Mouse (Mus musculus) lung, embryonic 16.5 days (tissue): ENCODE results near the gene AC129217.1. TPM values are rescaled to one million over a fixed set of nuclear protein-coding genes. Genes with fewer than 3 reads are reported as not detected.
A peak's percentile ranks its signal among the peaks of the same experiment; 100 is the strongest.
"Not testable (repeated sequence)": the region's sequence is repeated elsewhere in the genome, so short reads cannot be mapped to it uniquely, and the experiment has no call there.

ENCODE experiments used
- ATAC-seq: fragments of 200-750 bp; cut with Nextera tagmentation; 2 replicates; pipeline ENCODE4 v1.8.0; 2017; ENCODE audit warnings: low read depth, mild to moderate bottlenecking, moderate library complexity
- H3K27ac ChIP-seq: fragments of 300-500 bp; sonication (generic); 2 replicates; pipeline ENCODE4 v1.5.1; 2014; ENCODE audit warnings: mild to moderate bottlenecking, control low read depth, low read length
- H3K27me3 ChIP-seq: fragments of 300-500 bp; sonication (generic); 2 replicates; pipeline ENCODE4 v1.6.1; 2014; ENCODE audit warnings: low read depth, low read length, mixed read lengths; ENCODE audit not compliant: control insufficient read depth, insufficient read depth
- H3K36me3 ChIP-seq: fragments of 300-500 bp; sonication (generic); 2 replicates; pipeline ENCODE4 v1.6.1; 2014; ENCODE audit warnings: low read length; ENCODE audit not compliant: control insufficient read depth, insufficient read depth
- H3K4me1 ChIP-seq: fragments of 300-500 bp; sonication (generic); replicated peaks from 2 replicates; pipeline ENCODE4 v1.6.1; 2014; ENCODE audit warnings: low read length, mixed read lengths; ENCODE audit not compliant: control insufficient read depth, insufficient read depth
- H3K4me2 ChIP-seq: fragments of 300-500 bp; sonication (generic); 2 replicates; pipeline ENCODE4 v1.6.1; 2014; ENCODE audit warnings: low read depth, low read length, control low read depth
- H3K4me3 ChIP-seq: fragments of 300-500 bp; sonication (generic); 2 replicates; pipeline ENCODE4 v1.5.1; 2014; ENCODE audit warnings: mild to moderate bottlenecking, low read length, control low read depth
- H3K9ac ChIP-seq: fragments of 300-500 bp; sonication (generic); 2 replicates; pipeline ENCODE4 v1.6.1; 2014; ENCODE audit warnings: low read length, control low read depth
- H3K9me3 ChIP-seq: fragments of 300-500 bp; sonication (generic); 2 replicates; pipeline ENCODE4 v1.6.1; 2016; ENCODE audit warnings: low read length; ENCODE audit not compliant: control insufficient read depth
- WGBS: fragments of 180-500 bp; shearing (Covaris S2); extraction: QIAGEN DNeasy Blood & Tissue Kit; methylation state at CpG from one replicate; pipeline ENCODE4 v1.1.7; 2014; 5-methylcytosine and 5-hydroxymethylcytosine counted together
- polyA plus RNA-seq: library from polyadenylated mRNA; unstranded; fragments of >200 nt; fragmentation: Nextera tagmentation; extraction: Ambion mirVana; gene quantifications from 2 replicates; pipeline ENCODE4 v1.2.1, GENCODE M21; 2015

The AC129217.1 gene
- polyA plus RNA-seq, 1 experiment from 2014 or later, result not detected

DNA sequence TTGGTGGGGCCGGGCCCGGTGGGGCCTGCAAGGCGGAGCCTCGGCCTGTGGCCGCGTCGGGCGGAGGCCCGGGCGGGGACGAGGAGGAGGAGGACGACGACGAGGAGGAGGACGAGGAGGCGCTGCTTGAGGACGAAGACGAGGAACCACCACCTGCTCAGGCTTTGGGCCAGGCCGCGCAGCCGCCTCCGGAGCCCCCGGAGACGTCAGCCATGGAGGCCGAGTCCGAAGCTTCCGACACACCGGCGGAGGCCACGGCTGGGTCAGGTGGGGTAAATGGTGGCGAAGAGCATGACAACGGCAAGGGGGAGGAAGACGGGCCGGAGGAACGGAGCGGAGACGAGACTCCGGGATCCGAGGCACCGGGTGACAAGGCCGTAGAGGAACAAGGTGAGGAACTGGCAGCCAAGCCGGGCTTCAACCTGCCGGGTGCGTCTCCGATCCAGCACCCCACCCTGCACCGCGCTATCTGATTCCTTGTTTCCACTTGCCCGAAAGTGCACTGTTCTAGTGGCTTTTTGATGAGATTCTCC lies 9.1 kb upstream of the AC129217.1 start:
- H3K27me3 ChIP-seq, result no peaks in the 10 kb centered on the region
- peak overlapping the region; percentile 99 for H3K27ac ChIP-seq
- H3K4me2 ChIP-seq, result peak overlapping the region; percentile 90
- peaks cover 28% of the 10 kb centered on the region for H3K4me1 ChIP-seq
- peak; percentile 13 for ATAC-seq
- H3K4me3 ChIP-seq, result peak overlapping the region; percentile 100
- H3K9me3 ChIP-seq, result no peaks in the 10 kb centered on the region
- peaks cover 24% of the 10 kb centered on the region for H3K36me3 ChIP-seq
- peak overlapping the region; percentile 98 for H3K9ac ChIP-seq
- WGBS, result under 1% methylated on average over 48 of the region's 48 CpGs

DNA sequence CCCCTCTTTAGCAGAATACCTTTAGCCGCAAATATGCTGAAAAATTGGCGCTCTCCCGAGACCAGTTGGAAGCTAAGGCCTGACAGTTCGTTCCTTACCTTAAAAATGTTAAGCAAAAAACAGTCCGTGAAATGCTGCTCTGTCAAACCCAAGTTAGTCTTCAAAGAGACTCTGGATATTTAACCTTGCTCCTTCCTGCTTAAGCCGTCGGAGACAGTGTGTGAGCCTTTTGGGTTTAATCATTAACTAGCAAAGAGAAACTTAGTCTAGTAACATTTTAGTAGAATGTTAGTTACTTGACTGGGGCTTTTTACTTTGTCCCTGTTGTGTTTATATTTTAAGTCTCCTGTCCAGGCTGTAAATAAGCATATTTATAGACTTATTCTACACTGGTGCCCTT lies 8.4 kb upstream of the AC129217.1 start:
- H3K4me1 ChIP-seq, result peaks cover 28% of the 10 kb centered on the region
- peak overlapping the region; percentile 100 for H3K4me3 ChIP-seq
- ATAC-seq, result no peak
- 2% methylated on average over 7 of the region's 7 CpGs for WGBS
- H3K9me3 ChIP-seq, result no peaks in the 10 kb centered on the region
- peaks cover 29% of the 10 kb centered on the region for H3K36me3 ChIP-seq
- peak overlapping the region; percentile 99 for H3K27ac ChIP-seq
- H3K4me2 ChIP-seq, result peak overlapping the region; percentile 90
- no peaks in the 10 kb centered on the region for H3K27me3 ChIP-seq
- H3K9ac ChIP-seq, result peak overlapping the region; percentile 98

GRCm38 (mm10) chr19:8822696-8823095 lies 6.9 kb upstream of the AC129217.1 start:
- Histone ChIP-seq H3K9ac (no peak overlapping the region), H3K36me3 (peaks cover 42% of the 10 kb centered on the region), H3K4me2 (peak overlapping the region; percentile 90), H3K27me3 (no peaks in the 10 kb centered on the region), H3K4me1 (peaks cover 17% of the 10 kb centered on the region), H3K4me3 (peak overlapping the region; percentile 13; the same call in 1 of the 2 replicates), H3K27ac (no peak overlapping the region), H3K9me3 (no peaks in the 10 kb centered on the region)
- ATAC-seq, result no peak
- WGBS, result 63% methylated on average over 8 of the region's 8 CpGs

DNA sequence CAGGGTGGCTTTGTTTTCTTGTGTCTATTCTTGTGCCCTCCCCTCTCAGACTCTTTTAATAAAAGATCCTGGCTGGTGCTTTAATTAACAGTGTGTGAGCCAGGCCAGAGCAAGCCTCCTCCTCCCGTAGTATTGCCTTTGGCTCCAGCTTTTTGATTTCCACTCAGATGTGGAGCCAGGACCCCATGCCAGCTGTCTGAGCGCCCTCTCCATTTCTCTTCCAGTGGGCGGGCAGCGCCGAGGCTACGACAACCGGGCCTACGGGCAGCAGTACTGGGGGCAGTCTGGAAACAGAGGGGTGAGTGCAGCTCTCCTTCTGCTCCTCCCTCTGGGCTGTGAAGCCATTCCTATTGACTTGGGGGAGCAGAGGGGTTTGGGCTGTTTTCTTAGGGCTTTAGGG lies 1.1 kb downstream of the AC129217.1 start:
- no peaks in the 10 kb centered on the region for H3K9me3 ChIP-seq

DNA sequence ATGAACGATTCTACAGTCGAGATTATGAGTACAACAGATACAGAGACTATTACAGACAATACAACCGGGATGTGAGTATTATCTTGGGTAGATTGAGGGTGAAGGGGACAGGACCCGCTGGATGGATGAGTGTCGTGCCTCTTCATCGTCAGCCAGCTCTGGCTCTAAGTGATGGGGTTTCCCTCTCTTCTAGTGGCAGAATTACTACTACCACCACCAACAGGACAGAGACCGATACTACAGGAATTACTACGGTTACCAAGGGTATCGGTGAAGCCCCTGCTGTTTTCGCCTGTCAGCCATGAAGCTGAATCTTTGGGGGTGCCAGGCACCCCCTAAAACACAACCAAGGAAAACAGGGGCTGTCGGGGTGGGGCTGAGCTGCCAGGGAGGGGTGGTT lies 1.7 kb downstream of the AC129217.1 start:
- no peak for ATAC-seq
- Histone ChIP-seq H3K36me3 (peaks cover 77% of the 10 kb centered on the region), H3K27ac (no peak overlapping the region), H3K4me3 (no peak overlapping the region), H3K9me3 (no peaks in the 10 kb centered on the region), H3K4me1 (no peaks in the 10 kb centered on the region), H3K9ac (no peak overlapping the region), H3K27me3 (no peaks in the 10 kb centered on the region), H3K4me2 (no peak overlapping the region)
- 80% methylated on average over 11 of the region's 11 CpGs for WGBS

More for the DNA sequence above, 1.1 kb downstream of the AC129217.1 start:
- Histone ChIP-seq H3K27me3 (no peaks in the 10 kb centered on the region), H3K9ac (no peak overlapping the region), H3K4me1 (no peaks in the 10 kb centered on the region), H3K36me3 (peaks cover 83% of the 10 kb centered on the region), H3K4me3 (no peak overlapping the region), H3K27ac (no peak overlapping the region), H3K4me2 (no peak overlapping the region)
- WGBS, result 94% methylated on average over 8 of the region's 8 CpGs
- ATAC-seq, result no peak

- Histone ChIP-seq H3K4me2 (no peak overlapping the region), H3K27me3 (no peaks in the 10 kb centered on the region), H3K9ac (no peak overlapping the region), H3K4me1 (no peaks in the 10 kb centered on the region), H3K4me3 (no peak overlapping the region), H3K36me3 (peaks cover 62% of the 10 kb centered on the region), H3K9me3 (no peaks in the 10 kb centered on the region), H3K27ac (no peak overlapping the region)
- WGBS, result 84% methylated on average over 4 of the region's 4 CpGs
- no peak for ATAC-seq
Measured at GRCm38 (mm10) chr19:8832971-8833370, 3.4 kb downstream of the AC129217.1 start.

- H3K4me3 ChIP-seq, H3K27ac ChIP-seq, H3K9ac ChIP-seq, H3K27me3 ChIP-seq, H3K9me3 ChIP-seq, H3K4me2 ChIP-seq, ATAC-seq: not testable (repeated sequence)
- H3K4me1 ChIP-seq, result peaks cover 18% of the 10 kb centered on the region
- WGBS, result 97% methylated on average over 10 of the region's 10 CpGs
- peaks cover 30% of the 10 kb centered on the region for H3K36me3 ChIP-seq
Measured at GRCm38 (mm10) chr19:8836327-8836726, 6.8 kb downstream of the AC129217.1 start.

DNA sequence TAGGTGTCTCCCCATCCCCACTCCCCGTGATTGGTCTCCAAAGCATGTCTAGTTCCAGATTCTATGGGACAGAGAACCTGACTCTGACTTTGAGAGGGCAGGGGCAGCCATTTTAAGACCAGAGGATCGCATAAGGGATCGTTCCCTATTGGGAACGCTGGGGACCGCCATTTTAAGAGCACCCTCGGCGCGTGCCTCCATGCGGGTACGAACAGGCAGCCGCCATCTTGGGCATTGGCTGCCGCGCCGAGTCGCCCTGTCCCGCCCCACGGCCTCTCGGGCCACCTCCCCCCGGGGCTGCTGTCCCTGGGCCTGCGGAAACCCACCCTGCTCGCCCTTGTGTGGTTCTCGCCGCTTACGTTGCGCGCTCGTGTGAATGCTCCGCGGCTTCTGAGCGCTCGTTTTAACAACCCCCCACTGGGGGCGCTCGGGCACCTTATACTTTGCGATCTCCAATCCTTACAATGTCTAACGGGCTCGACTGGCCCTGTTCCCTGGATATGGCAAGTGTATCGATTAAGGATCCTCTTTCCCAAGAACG lies 7.7 kb downstream of the AC129217.1 start, which contains the start of gene Bscl2:
Gene Bscl2 (plus strand): TSS at position 217 of the 541 bp plus-strand sequence.
- H3K4me2 ChIP-seq, result peak within 1 kb of the TSS; percentile 95
- H3K9ac ChIP-seq, result peak within 1 kb of the TSS; percentile 89
- H3K27ac ChIP-seq, result peak within 1 kb of the TSS; percentile 98
- peaks cover 18% of the 10 kb centered on the region for H3K4me1 ChIP-seq
- H3K36me3 ChIP-seq, result peaks cover 20% of the 10 kb centered on the region
- peak; percentile 85 for ATAC-seq
- H3K9me3 ChIP-seq, result no peaks in the 10 kb centered on the region
- H3K4me3 ChIP-seq, result peak within 1 kb of the TSS; percentile 64
- no peaks in the 10 kb centered on the region for H3K27me3 ChIP-seq
- WGBS, result 1% methylated on average over 38 of the region's 38 CpGs

DNA sequence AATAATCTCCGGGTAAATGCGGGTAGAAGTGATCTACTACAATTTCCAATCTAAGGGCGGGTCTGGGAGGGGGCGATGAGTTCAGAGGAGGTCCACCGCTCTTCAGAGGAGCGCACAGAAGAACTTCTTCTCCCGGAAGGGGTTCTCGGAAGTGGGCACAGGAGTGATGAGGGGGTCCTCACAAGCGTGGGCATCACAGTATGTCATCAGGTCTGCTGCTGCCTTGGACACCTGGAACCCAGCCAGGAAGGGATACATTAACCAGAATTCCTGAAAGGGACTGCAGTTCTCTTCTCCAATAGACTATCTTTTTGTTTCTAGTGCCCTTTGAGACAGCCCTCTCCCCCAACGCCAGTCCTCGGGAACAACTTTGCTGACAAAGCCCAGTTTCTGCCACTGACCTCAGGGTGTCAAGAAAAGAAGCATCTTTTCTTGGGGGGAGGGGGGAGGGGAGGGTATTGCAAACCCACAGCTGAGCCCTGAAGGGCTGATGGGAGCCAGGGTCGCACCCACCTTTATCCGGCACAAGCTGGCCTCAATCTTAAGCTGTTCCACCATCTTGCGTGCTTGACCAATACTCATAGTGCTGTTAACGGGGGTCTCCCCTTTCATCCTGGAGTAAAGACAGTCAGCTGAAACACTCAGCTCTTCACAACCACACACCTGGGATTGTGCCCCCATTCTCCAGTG lies 8.6 kb downstream of the AC129217.1 start:
- Histone ChIP-seq H3K9ac (peak overlapping the region; percentile 89), H3K27ac (peak overlapping the region; percentile 98), H3K36me3 (peaks cover 12% of the 10 kb centered on the region), H3K4me1 (peaks cover 18% of the 10 kb centered on the region), H3K4me2 (peak overlapping the region; percentile 95), H3K9me3 (no peaks in the 10 kb centered on the region), H3K27me3 (no peaks in the 10 kb centered on the region), H3K4me3 (peak overlapping the region; percentile 64)
- 15% methylated on average over 15 of the region's 15 CpGs for WGBS
- no peak for ATAC-seq
